Mouse (Mus musculus) embryonic facial prominence, embryonic 10.5 days (tissue): Measurements from ENCODE around the gene Il2. TPM values are rescaled to one million over a fixed set of nuclear protein-coding genes. Genes with fewer than 3 reads are reported as not detected.
A peak's percentile ranks its signal among the peaks of the same experiment; 100 is the strongest.

Source experiments
- DNase-seq: peaks from one replicate; pipeline ENCODE4 v3.0.0-alpha.2; 2017; ENCODE audit warnings: low spot score
- H3K27ac ChIP-seq: fragments of 300-500 bp; sonication (generic); replicated peaks from 2 replicates; pipeline ENCODE4 v1.5.1; 2016; ENCODE audit warnings: mild to moderate bottlenecking
- H3K27me3 ChIP-seq: fragments of 300-500 bp; sonication (generic); replicated peaks from 2 replicates; pipeline ENCODE4 v1.6.1; 2016; ENCODE audit warnings: low read depth, mild to moderate bottlenecking; ENCODE audit not compliant: poor library complexity, severe bottlenecking
- H3K36me3 ChIP-seq: fragments of 300-500 bp; sonication (generic); replicated peaks from 2 replicates; pipeline ENCODE4 v1.6.1; 2016; ENCODE audit warnings: mild to moderate bottlenecking, moderate library complexity
- H3K4me1 ChIP-seq: fragments of 300-500 bp; sonication (generic); 2 replicates; pipeline ENCODE4 v1.6.1; 2016
- H3K4me3 ChIP-seq: fragments of 300-500 bp; sonication (generic); 2 replicates; pipeline ENCODE4 v1.5.1; 2016; ENCODE audit warnings: mild to moderate bottlenecking, moderate library complexity
- H3K9me3 ChIP-seq: fragments of 300-500 bp; sonication (generic); 2 replicates; pipeline ENCODE4 v1.6.1; 2016; ENCODE audit warnings: mild to moderate bottlenecking
- WGBS: fragments of 180-500 bp; shearing (Covaris S2); methylation state at CpG from one replicate; pipeline ENCODE4 v1.1.7; 2016; 5-methylcytosine and 5-hydroxymethylcytosine counted together
- polyA plus RNA-seq: library from polyadenylated mRNA; unstranded; fragments of >200 nt; fragmentation: Nextera tagmentation; extraction: Ambion mirVana; gene quantifications from 2 replicates; pipeline ENCODE4 v1.2.1, GENCODE M21; 2016

The Il2 gene
- polyA plus RNA-seq, 1 experiment from 2014 or later, result 0.22 TPM

DNA sequence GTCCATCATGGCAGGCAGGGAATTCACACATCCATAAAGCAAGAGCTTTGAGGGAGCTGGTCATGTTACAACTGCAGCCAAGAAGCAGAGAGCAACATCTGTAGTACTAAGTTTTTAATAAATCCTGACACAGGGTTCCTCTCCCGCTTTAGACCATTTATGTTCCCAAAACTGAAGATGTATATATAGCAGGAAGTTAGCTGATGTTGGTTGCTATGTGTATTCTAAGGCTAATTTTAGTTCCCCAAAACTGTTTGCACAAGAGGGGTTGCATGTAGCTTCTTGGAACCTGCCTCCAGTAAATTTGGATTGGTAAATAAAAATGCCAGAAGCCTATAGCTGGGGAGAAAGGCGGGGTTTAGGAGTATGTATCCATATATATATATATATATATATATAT lies 16.1 kb upstream of the Il2 start:
- WGBS, result 85% methylated on average over 2 of the region's 2 CpGs
- H3K27me3 ChIP-seq, result no peaks in the 10 kb centered on the region
- no peaks in the 10 kb centered on the region; the same call in 1 of the 2 replicates for H3K4me1 ChIP-seq
- no peaks in the 10 kb centered on the region for H3K9me3 ChIP-seq
- no peak for DNase-seq
- H3K36me3 ChIP-seq, result no peaks in the 10 kb centered on the region
- no peak overlapping the region for H3K27ac ChIP-seq
- no peak overlapping the region for H3K4me3 ChIP-seq

- Histone ChIP-seq H3K36me3 (no peaks in the 10 kb centered on the region), H3K4me1 (no peaks in the 10 kb centered on the region), H3K27ac (no peak overlapping the region), H3K9me3 (no peaks in the 10 kb centered on the region), H3K4me3 (no peak overlapping the region), H3K27me3 (no peaks in the 10 kb centered on the region)
- 91% methylated on average over 6 of the region's 6 CpGs for WGBS
- DNase-seq, result no peak
Observed at GRCm38 (mm10) chr3:37140168-37140906, 14.6 kb upstream of the Il2 start.

DNA sequence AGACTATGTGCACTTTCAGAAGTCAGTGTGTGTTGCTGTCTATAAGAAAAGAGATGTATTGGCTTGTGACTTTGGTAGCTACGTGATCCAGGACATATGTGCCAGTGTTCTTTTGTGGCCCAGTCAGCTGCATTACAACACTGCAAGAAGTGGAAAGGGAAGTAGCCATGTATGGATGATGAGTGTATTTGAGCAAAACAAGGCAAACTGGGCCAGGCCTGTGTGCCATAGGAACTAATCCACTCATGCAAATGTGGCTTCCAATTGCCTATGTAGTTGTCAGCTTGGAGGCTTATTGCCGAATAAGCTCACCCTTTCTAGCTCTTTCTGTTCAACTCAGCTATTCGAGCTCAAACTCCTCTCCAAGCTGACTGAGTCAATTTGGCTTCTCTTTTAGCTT lies 13.4 kb upstream of the Il2 start:
- Histone ChIP-seq H3K9me3 (no peaks in the 10 kb centered on the region), H3K27ac (no peak overlapping the region), H3K4me3 (no peak overlapping the region), H3K27me3 (no peaks in the 10 kb centered on the region), H3K36me3 (no peaks in the 10 kb centered on the region), H3K4me1 (no peaks in the 10 kb centered on the region)
- WGBS, result 85% methylated on average over 3 of the region's 3 CpGs
- DNase-seq, result no peak

DNA sequence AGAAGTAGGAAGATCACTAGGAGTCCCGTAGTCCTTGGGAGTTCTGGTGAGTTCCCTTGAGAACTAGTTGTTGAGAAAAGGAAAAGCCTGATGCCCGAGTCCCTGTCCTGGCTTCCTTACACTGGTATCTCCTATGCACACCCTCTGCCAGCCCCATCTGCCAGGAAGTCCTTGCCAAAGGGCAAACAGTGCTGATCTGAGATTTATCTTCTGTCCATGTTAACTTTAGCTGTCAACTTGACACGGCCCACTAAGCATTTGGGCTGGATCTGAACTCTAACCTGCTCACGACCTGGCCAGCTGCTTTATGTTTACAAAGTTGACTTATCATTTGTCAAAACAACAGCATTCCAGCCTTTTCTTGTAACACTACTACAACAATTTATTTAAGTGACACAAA lies 11.5 kb upstream of the Il2 start:
- Histone ChIP-seq H3K4me3 (no peak overlapping the region), H3K27ac (no peak overlapping the region), H3K9me3 (no peaks in the 10 kb centered on the region), H3K36me3 (no peaks in the 10 kb centered on the region), H3K4me1 (no peaks in the 10 kb centered on the region), H3K27me3 (no peaks in the 10 kb centered on the region)
- DNase-seq, result no peak
- WGBS, result 72% methylated on average over 4 of the region's 4 CpGs

DNA sequence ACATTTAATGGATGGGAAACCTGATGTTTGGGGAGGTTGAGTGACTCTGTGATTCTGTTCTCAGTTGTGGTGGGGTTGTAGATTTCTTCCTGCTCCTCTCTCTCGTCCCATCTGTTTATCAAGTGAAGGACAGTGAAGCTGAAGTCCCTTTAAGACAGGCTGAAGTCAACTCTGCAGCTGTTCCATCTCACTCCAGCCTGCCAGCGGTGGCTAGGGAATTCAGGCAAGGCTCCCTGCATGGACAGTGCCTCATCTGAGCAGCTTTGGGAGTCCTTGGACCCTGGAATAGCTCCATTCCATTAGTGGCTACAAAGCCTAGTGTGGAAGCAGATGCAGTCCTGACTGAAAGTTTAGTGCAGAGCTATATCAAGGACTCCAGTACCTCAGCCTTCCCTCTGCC lies 3.3 kb upstream of the Il2 start:
- no peaks in the 10 kb centered on the region for H3K36me3 ChIP-seq
- no peaks in the 10 kb centered on the region for H3K4me1 ChIP-seq
- WGBS, result 69% methylated on average over 2 of the region's 2 CpGs

DNA sequence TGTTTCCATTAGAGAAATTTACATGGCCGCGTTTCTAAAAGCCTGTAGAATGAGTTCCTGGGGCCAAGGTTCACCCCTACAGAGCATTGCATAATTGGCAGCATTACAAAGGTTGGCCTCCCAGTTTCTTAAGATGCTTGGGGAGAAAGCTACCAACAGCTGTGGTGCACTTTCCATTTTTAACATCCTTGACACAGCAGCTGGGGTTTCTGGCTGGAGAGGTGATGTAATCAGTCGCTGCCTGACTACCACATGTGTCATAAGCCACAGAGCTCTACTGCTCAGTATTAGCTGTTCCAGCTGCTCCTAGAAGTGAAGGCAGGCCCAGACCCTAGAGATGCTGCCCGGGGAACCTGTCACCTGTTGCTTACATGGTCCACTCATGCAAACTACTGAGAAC lies 2.5 kb upstream of the Il2 start:
- H3K9me3 ChIP-seq, result no peaks in the 10 kb centered on the region
- no peaks in the 10 kb centered on the region for H3K36me3 ChIP-seq
- 58% methylated on average over 4 of the region's 4 CpGs for WGBS
- no peak overlapping the region for H3K27ac ChIP-seq
- H3K27me3 ChIP-seq, result no peaks in the 10 kb centered on the region
- no peak overlapping the region for H3K4me3 ChIP-seq
- H3K4me1 ChIP-seq, result no peaks in the 10 kb centered on the region
- peak; percentile 11 for DNase-seq

More for the DNA sequence above, 3.3 kb upstream of the Il2 start:
- Histone ChIP-seq H3K4me3 (no peak overlapping the region), H3K27ac (no peak overlapping the region), H3K9me3 (no peaks in the 10 kb centered on the region), H3K27me3 (no peaks in the 10 kb centered on the region)
- DNase-seq, result no peak

DNA sequence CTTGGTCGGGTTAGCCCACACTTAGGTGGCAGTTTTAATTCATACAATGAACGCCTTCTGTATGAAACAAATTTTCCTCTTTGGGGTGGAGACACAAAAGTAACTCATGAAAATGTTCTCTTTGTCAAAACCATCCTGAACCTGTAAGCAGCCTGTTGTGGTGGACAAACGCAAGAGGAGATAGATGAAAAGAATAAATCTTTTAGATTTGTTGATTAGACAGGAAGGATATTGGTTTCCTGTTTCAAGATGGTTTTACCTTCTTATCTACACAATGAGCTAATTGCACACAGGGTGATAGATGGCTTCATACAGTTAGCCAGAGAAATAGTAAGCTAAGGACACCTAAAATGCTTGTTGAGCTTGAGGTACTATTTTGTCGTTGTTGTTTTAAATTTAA lies 403 bp upstream of the Il2 start:
- no peak overlapping the region for H3K27ac ChIP-seq
- no peaks in the 10 kb centered on the region for H3K36me3 ChIP-seq
- WGBS, result 83% methylated on average over 4 of the region's 4 CpGs
- no peaks in the 10 kb centered on the region for H3K9me3 ChIP-seq
- no peak for DNase-seq
- H3K4me3 ChIP-seq, result no peak overlapping the region
- H3K27me3 ChIP-seq, result no peaks in the 10 kb centered on the region
- no peaks in the 10 kb centered on the region for H3K4me1 ChIP-seq

DNA sequence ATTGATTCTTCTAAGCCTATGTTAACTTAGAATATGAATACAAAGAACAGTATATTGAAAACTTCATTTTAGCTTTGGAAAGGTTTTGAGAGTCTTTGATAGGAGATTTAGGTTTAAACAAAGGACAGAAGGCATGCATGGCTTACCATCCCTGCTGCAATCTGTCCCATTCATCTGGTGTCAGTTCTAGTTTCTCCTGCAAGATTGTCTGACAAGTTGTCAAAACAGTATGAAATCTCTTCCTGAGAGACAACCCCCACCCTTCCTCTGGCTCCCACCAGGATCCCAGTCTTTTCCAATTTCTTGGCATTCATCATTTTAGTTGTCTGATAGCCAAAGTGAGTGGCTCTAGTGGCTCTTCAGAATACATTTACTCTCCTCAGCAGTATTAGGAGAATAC lies 35.0 kb downstream of the Il2 start:
- Histone ChIP-seq H3K4me3 (no peak overlapping the region), H3K9me3 (no peaks in the 10 kb centered on the region), H3K27me3 (no peaks in the 10 kb centered on the region), H3K36me3 (no peaks in the 10 kb centered on the region), H3K27ac (no peak overlapping the region), H3K4me1 (no peaks in the 10 kb centered on the region)
- DNase-seq, result no peak

DNA sequence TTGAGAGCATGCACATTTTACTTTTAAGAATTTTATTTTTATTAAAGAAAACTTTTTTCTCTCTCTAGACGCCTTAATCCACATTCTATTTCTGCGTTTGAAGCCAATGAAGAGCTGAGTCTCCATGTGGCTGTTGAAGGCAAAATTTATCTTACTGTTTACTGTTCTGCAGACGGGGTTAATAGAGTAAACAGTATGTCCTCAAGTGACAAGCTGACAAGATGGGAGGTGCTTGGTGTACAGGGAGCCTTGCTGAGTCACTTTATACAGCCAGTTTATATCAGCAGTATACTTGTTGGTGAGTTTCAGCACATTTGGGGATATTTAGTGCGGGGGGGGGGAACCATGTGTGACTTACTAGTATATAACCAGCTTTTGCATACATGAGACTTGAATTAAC lies 40.9 kb downstream of the Il2 start:
- no peak overlapping the region for H3K4me3 ChIP-seq
- no peak for DNase-seq
- no peaks in the 10 kb centered on the region for H3K27me3 ChIP-seq
- H3K4me1 ChIP-seq, result no peaks in the 10 kb centered on the region
- no peaks in the 10 kb centered on the region for H3K9me3 ChIP-seq
- H3K27ac ChIP-seq, result no peak overlapping the region
- no peaks in the 10 kb centered on the region for H3K36me3 ChIP-seq
- WGBS, result 85% methylated on average over 4 of the region's 4 CpGs

DNA sequence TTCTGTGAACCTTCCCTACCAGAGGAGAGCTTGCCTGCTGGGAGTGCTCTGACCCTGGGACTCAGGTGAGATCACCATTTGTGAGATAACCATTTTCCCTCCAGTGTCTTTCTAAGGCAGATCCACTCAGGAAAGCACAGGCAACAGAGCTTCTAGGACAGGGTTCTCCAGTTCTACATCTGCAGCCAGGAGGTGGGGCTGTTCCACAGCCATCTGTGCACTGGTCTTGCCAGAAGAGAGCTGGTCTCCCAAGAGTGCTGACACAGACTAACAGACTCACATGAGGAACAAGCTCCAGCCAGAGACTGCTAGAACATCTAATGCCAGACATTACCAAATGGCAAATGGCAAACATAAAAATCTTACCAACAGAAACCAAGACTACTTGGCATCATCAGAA lies 52.5 kb downstream of the Il2 start:
- H3K36me3 ChIP-seq, result no peaks in the 10 kb centered on the region

More for the DNA sequence above, 52.5 kb downstream of the Il2 start:
- H3K4me3 ChIP-seq, result no peak overlapping the region
- no peak overlapping the region for H3K27ac ChIP-seq
- DNase-seq, result no peak
- no peaks in the 10 kb centered on the region for H3K27me3 ChIP-seq
- H3K9me3 ChIP-seq, result peaks cover 8% of the 10 kb centered on the region; the same call in 1 of the 2 replicates
- H3K4me1 ChIP-seq, result no peaks in the 10 kb centered on the region

Other genes starting within 250 kb of the Il2 start
- 0.20 and 0.52 TPM in 2 replicates for gene Adad1, start 62.4 kb downstream of the Il2 start, polyA plus RNA-seq
- 0.05 TPM in 1 of 2 replicates, not detected in the other for gene Il21, start 106.7 kb upstream of the Il2 start, polyA plus RNA-seq
- gene Bbs12, start 186.6 kb upstream of the Il2 start, polyA plus RNA-seq, result 8.6 and 8.7 TPM in 2 replicates
- gene Cetn4, start 186.7 kb upstream of the Il2 start, polyA plus RNA-seq, result 1.4 and 2.4 TPM in 2 replicates
- 0.36 and 0.41 TPM in 2 replicates for gene Fgf2, start 222.4 kb upstream of the Il2 start, polyA plus RNA-seq